Comparison of ENCODE assay signal across 28 mouse cellular contexts in genomic region chr16:24678942-24679341, GRCm38 (mm10).
DNase-seq lines count a peak whose midpoint lies in the region; ATAC-seq lines count a peak whose summit lies in the region.
"Had no signal": no experiment of that assay in that cellular context is flagged by ENCODE, and none has a peak within 500 bp of the region (broad histone marks: within the 10 kb centered on the region; RNA-seq: fewer than 3 reads in every experiment).

No protein-coding gene starts in this region.

- no peak overlapping the region for H3K4me3 ChIP-seq in stomach, embryonic 14.5 days (ENCODE audit: low read depth, low read length)
- no peak overlapping the region for H3K4me3 ChIP-seq in forebrain, embryonic 13.5 days
- H3K4me3 ChIP-seq: embryonic facial prominence, embryonic 12.5 days; embryonic facial prominence, embryonic 15.5 days; erythroblast, embryonic 14.5 days; forebrain, embryonic 12.5 days; gastrocnemius, adult 2 months; hindbrain, embryonic 10.5 days; hindbrain, embryonic 13.5 days; intestine, embryonic 15.5 days had no signal

- no peak overlapping the region for H3K27ac ChIP-seq in stomach, embryonic 14.5 days (ENCODE audit: low read length)
- H3K27ac ChIP-seq in forebrain, embryonic 13.5 days: no peak overlapping the region
- H3K27ac ChIP-seq: embryonic facial prominence, embryonic 12.5 days; embryonic facial prominence, embryonic 15.5 days; forebrain, embryonic 12.5 days; gastrocnemius, adult 2 months; hindbrain, embryonic 10.5 days; hindbrain, embryonic 13.5 days; intestine, embryonic 15.5 days had no signal

- ATAC-seq in stomach, embryonic 14.5 days (ENCODE audit: insufficient number of reproducible peaks, insufficient read depth, low FRiP score, low read depth): 0 out of 2 replicates have a peak, but pooled peaks have one; percentile 14
- ATAC-seq in forebrain, embryonic 13.5 days: no peak
- ATAC-seq in megakaryocyte-erythroid progenitor cell, adult 5-6 weeks (replicated peaks; ENCODE audit: low FRiP score, low TSS enrichment, poor library complexity, severe bottlenecking): no peak
- ATAC-seq: activated CD4-positive, CD25-positive, alpha-beta regulatory T cell, adult 4 months; forebrain, embryonic 16.5 days; hindbrain, embryonic 16.5 days; intestine, embryonic 15.5 days had no signal

- no peaks in the 10 kb centered on the region for H3K9me3 ChIP-seq in stomach, embryonic 14.5 days (ENCODE audit: control insufficient read depth, low read depth, low read length)
- no peaks in the 10 kb centered on the region for H3K9me3 ChIP-seq in forebrain, embryonic 13.5 days (replicated peaks)
- H3K9me3 ChIP-seq: embryonic facial prominence, embryonic 12.5 days; embryonic facial prominence, embryonic 15.5 days; forebrain, embryonic 12.5 days; hindbrain, embryonic 10.5 days; hindbrain, embryonic 13.5 days; intestine, embryonic 15.5 days had no signal

- no peak overlapping the region for H3K9ac ChIP-seq in stomach, embryonic 14.5 days (replicated peaks; ENCODE audit: low read depth, low read length)
- H3K9ac ChIP-seq in forebrain, embryonic 13.5 days: no peak overlapping the region
- H3K9ac ChIP-seq: embryonic facial prominence, embryonic 12.5 days; embryonic facial prominence, embryonic 15.5 days; forebrain, embryonic 12.5 days; hindbrain, embryonic 13.5 days; intestine, embryonic 15.5 days had no signal

- intact Hi-C loops in heart, postnatal 25 days (cut with DNase I): no loop called here

- no peaks in the 10 kb centered on the region for H3K4me1 ChIP-seq in stomach, embryonic 14.5 days (ENCODE audit: control insufficient read depth, insufficient read depth, low read length)
- H3K4me1 ChIP-seq in forebrain, embryonic 13.5 days: no peaks in the 10 kb centered on the region
- H3K4me1 ChIP-seq: embryonic facial prominence, embryonic 12.5 days; embryonic facial prominence, embryonic 15.5 days; forebrain, embryonic 12.5 days; hindbrain, embryonic 10.5 days; hindbrain, embryonic 13.5 days; intestine, embryonic 15.5 days had no signal

- H3K36me3 ChIP-seq in stomach, embryonic 14.5 days (ENCODE audit: control insufficient read depth, insufficient read depth, low read length): peaks cover 4% of the 10 kb centered on the region; the same call in 1 of the 2 replicates
- H3K36me3 ChIP-seq in forebrain, embryonic 13.5 days (ENCODE audit: poor library complexity, severe bottlenecking): no peaks in the 10 kb centered on the region
- H3K36me3 ChIP-seq: forebrain, embryonic 12.5 days; hindbrain, embryonic 10.5 days; hindbrain, embryonic 13.5 days had no signal

- no peak overlapping the region for H3K4me2 ChIP-seq in stomach, embryonic 14.5 days (replicated peaks; ENCODE audit: low read depth, low read length)
- no peak overlapping the region for H3K4me2 ChIP-seq in forebrain, embryonic 13.5 days
- H3K4me2 ChIP-seq: embryonic facial prominence, embryonic 12.5 days; embryonic facial prominence, embryonic 15.5 days; forebrain, embryonic 12.5 days; heart, embryonic 11.5 days; hindbrain, embryonic 13.5 days; intestine, embryonic 15.5 days had no signal

- peak; percentile 61 for DNase-seq in 416B (ENCODE audit: low read depth)
- DNase-seq in NIH3T3 (ENCODE audit: low read depth): peak; percentile 57
- DNase-seq in kidney, postnatal 10 days: no peak
- no peak for DNase-seq in heart, postnatal 25 days (ENCODE audit: low spot score)
- DNase-seq: adrenal gland, adult 8-10 months; adrenal gland, postnatal 25 days; cerebellum, adult 11-12 months; cerebellum, adult 8-10 months; cerebellum, postnatal 14 days; gastrocnemius, adult 2 months; gastrocnemius, postnatal 14 days; heart, adult 11 months; heart, postnatal 36 days; kidney, adult 11 months had no signal

- H3K27me3 ChIP-seq in stomach, embryonic 14.5 days (ENCODE audit: control insufficient read depth, insufficient read depth, low read length): no peaks in the 10 kb centered on the region
- no peaks in the 10 kb centered on the region for H3K27me3 ChIP-seq in forebrain, embryonic 13.5 days
- H3K27me3 ChIP-seq: embryonic facial prominence, embryonic 12.5 days; embryonic facial prominence, embryonic 15.5 days; forebrain, embryonic 12.5 days; hindbrain, embryonic 13.5 days; intestine, embryonic 15.5 days had no signal

Comparison
In these comparisons a context has a peak if more than half of its experiments do, and no peak if none do; other contexts are left out.
1. DNase-seq: peak in 416B (single experiment) and NIH3T3 (single experiment); none in kidney, postnatal 10 days (single experiment) and heart, postnatal 25 days (single experiment).